Mouse (Mus musculus): ENCODE data around the gene Ptpa. TPM values are rescaled to one million over a fixed set of nuclear protein-coding genes. Genes with fewer than 3 reads are reported as not detected.

Ptpa gene
- polyA plus RNA-seq, 1 experiment from 2014 or later: 145 TPM

DNA sequence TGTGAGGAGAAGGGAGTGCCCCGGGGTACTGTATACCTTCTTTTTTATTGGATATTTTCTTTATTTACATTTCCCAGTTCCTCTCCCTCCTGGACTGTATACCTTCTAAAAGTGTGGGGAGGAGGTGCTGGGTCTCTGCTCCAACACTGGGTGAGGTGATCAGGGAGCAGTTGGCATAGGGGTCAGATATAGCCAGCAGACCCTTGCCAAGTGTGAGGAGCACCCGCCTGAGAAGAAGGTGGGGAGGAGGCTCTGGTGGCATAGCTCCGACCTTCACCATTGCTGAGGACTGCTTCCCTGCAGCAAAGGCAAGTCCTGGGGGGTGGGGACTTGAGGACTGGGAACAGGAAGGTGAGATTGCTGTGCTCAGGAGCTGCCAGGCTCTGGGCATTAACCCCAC is 35.7 kb downstream of the Ptpa start:
- ATAC-seq (ENCODE audit: insufficient number of reproducible peaks, insufficient read depth, low FRiP score, low TSS enrichment): no peak
- H3K27me3 ChIP-seq: no peaks in the 10 kb centered on the region
- peaks cover 8% of the 10 kb centered on the region for H3K9me3 ChIP-seq
- H3K4me3 ChIP-seq: no peak overlapping the region
- H3K36me3 ChIP-seq: peaks cover 36% of the 10 kb centered on the region
- no peak overlapping the region for H3K9ac ChIP-seq
- no peak overlapping the region for H3K4me2 ChIP-seq (replicated peaks)
- H3K4me1 ChIP-seq: 0 out of 2 replicates have a peak, but pooled peaks cover 1% of the 10 kb centered on the region
- 0 out of 2 replicates have a peak overlapping the region, but pooled peaks have one; percentile 30 for H3K27ac ChIP-seq
- WGBS: 81% methylated on average over 3 of the region's 3 CpGs

DNA sequence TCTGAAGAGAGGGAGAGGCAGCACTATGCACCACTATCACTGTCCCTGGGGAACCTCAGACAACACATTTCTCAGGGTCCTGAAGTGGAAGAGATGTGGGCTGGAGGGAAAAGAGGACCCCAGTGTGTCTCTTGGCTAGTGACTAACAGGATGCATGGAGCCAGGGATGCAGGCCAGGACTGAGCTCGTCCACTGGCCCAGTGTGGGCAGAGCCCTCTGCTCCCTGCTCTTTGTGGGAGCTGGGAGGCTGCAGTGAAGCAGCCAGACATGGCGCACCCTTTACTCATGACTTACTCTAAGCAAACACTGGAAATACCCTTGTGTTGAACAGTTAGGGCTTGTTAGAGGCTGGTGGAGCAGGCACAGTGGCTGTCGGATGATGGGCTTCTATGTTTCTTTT is 37.7 kb downstream of the Ptpa start:
- Histone ChIP-seq H3K4me1 (0 out of 2 replicates have a peak, but pooled peaks cover 3% of the 10 kb centered on the region), H3K9me3 (peaks cover 8% of the 10 kb centered on the region), H3K4me3 (no peak overlapping the region), H3K4me2 (replicated peaks) (no peak overlapping the region), H3K36me3 (peaks cover 18% of the 10 kb centered on the region), H3K27me3 (no peaks in the 10 kb centered on the region), H3K9ac (no peak overlapping the region), H3K27ac (no peak overlapping the region)
- ATAC-seq (ENCODE audit: insufficient number of reproducible peaks, insufficient read depth, low FRiP score, low TSS enrichment): no peak
- WGBS: 88% methylated on average over 3 of the region's 3 CpGs

DNA sequence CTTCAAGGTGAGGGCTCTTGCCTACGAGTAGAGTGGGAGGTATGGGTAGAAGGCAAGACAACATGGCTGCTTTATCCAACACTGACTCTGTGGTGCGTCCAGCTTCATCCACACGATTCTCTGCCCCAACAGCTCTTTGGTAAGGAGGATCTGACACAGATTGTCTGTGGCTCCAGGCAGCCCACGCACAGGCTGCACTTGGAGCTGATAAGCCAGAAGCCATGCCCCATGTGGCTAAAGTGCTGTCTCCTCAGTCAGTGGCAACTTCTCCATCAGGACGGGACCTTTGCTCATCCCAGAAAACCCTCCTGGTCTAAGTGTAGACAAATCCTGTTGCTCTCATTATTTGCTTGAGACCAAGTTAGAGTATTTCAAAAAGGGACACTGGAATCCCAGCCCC is 38.7 kb downstream of the Ptpa start:
- 0 out of 2 replicates have a peak, but pooled peaks cover 3% of the 10 kb centered on the region for H3K4me1 ChIP-seq
- 81% methylated on average over 5 of the region's 5 CpGs for WGBS
- H3K9ac ChIP-seq: no peak overlapping the region
- H3K36me3 ChIP-seq: peaks cover 16% of the 10 kb centered on the region
- no peak overlapping the region for H3K27ac ChIP-seq
- no peak for ATAC-seq (ENCODE audit: insufficient number of reproducible peaks, insufficient read depth, low FRiP score, low TSS enrichment)
- no peak overlapping the region for H3K4me3 ChIP-seq
- H3K4me2 ChIP-seq (replicated peaks): no peak overlapping the region
- peaks cover 8% of the 10 kb centered on the region for H3K9me3 ChIP-seq
- H3K27me3 ChIP-seq: no peaks in the 10 kb centered on the region

DNA sequence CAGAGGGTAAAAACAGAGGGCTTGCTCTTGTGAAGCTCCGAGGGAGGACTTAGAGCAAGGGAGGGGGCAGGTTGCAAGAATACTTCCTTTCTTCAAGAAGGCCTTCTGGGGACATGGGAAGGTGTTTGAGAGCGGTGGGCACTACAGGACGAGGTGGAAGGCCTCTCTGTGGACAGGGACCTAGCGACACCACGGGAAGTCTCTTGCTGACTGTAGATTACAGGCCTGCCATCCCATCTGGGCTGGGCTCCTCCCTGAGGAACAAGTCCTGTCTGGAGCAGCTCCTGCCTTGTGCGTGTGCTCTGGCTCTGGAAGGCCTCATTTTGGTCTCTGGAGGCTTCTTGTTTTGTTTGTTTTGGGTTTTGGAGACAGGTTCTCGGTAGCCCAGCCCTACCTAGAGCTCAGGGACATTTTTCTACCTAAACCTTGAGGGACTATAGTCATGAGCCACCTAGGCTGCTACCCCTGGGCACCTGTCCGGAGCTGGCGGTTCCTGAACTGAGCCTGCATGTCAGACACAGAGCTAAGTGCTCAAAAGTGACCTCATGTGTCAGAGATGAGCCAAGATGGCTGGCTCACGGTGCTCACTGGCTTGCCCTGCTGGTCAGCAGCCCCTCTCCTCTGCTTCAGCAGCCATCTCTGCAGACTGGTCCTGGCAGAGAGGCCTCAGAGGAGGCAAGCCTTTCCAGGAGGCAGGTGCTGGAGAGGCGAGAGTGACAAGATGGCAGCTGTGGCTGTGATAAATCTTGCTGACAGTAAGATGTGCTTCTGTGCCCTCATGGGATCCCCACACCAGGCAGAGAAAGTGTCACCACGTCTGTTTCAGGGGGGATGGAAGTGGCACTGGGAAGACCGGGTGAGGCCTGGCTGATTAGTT is 40.5 kb downstream of the Ptpa start:
- 72% methylated on average over 13 of the region's 13 CpGs for WGBS

DNA sequence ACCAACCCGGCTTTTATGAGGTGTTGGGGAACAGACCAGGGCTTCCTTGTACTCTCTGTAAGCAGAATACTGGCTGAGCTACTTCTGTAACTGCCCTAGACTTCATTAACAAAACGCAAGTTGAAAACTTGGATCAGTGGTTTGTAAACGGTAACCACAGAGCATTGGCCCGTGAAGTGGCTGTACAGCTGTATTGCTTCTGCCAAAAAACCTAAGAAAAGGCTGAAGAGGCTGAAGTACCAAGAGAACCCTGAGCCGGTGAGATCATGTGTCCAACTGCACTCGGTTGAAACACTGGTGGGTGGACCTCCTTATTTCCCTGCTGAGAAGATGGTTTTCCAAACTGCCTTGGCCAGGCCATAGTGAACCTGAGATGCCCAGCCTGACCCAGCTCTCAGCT is 42.5 kb downstream of the Ptpa start:
- 84% methylated on average over 6 of the region's 6 CpGs for WGBS
- H3K9me3 ChIP-seq: no peaks in the 10 kb centered on the region
- no peak overlapping the region for H3K4me3 ChIP-seq
- no peak overlapping the region for H3K27ac ChIP-seq
- no peaks in the 10 kb centered on the region for H3K27me3 ChIP-seq
- H3K9ac ChIP-seq: no peak overlapping the region
- no peak for ATAC-seq (ENCODE audit: insufficient number of reproducible peaks, insufficient read depth, low FRiP score, low TSS enrichment)
- H3K4me1 ChIP-seq: peaks cover 9% of the 10 kb centered on the region
- H3K36me3 ChIP-seq: peaks cover 4% of the 10 kb centered on the region; the same call in 1 of the 2 replicates
- no peak overlapping the region for H3K4me2 ChIP-seq (replicated peaks)

More for the DNA sequence above, 40.5 kb downstream of the Ptpa start:
- Histone ChIP-seq H3K27me3 (no peaks in the 10 kb centered on the region), H3K27ac (no peak overlapping the region), H3K4me1 (0 out of 2 replicates have a peak, but pooled peaks cover 3% of the 10 kb centered on the region), H3K4me2 (replicated peaks) (no peak overlapping the region), H3K9me3 (no peaks in the 10 kb centered on the region), H3K9ac (no peak overlapping the region), H3K4me3 (no peak overlapping the region), H3K36me3 (peaks cover 4% of the 10 kb centered on the region; the same call in 1 of the 2 replicates)
- ATAC-seq (ENCODE audit: insufficient number of reproducible peaks, insufficient read depth, low FRiP score, low TSS enrichment): no peak

DNA sequence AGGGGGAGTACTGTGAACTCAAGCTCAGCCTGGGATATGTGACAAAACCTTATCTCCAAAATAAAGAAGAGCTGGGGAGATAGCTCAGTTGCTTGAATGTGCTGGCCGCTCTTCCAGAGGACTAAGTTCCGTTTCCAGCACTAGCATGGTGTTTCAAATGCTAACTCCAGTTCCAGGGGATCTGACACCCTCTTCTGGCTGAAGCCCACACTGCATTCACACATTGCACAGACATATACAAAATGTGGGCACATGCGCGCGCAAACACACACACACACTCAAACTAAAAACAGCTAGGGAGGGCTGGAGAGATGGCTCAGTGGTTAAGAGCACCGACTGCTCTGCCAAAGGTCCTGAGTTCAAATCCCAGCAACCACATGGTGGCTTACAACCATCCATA is 43.4 kb downstream of the Ptpa start:
- ATAC-seq (ENCODE audit: insufficient number of reproducible peaks, insufficient read depth, low FRiP score, low TSS enrichment): no peak
- WGBS: 89% methylated on average over 6 of the region's 6 CpGs
- H3K27me3 ChIP-seq: no peaks in the 10 kb centered on the region
- peaks cover 4% of the 10 kb centered on the region; the same call in 1 of the 2 replicates for H3K36me3 ChIP-seq
- H3K9ac ChIP-seq: no peak overlapping the region
- H3K9me3 ChIP-seq: no peaks in the 10 kb centered on the region
- H3K27ac ChIP-seq: no peak overlapping the region
- no peak overlapping the region for H3K4me2 ChIP-seq (replicated peaks)
- H3K4me1 ChIP-seq: peaks cover 18% of the 10 kb centered on the region
- no peak overlapping the region for H3K4me3 ChIP-seq

DNA sequence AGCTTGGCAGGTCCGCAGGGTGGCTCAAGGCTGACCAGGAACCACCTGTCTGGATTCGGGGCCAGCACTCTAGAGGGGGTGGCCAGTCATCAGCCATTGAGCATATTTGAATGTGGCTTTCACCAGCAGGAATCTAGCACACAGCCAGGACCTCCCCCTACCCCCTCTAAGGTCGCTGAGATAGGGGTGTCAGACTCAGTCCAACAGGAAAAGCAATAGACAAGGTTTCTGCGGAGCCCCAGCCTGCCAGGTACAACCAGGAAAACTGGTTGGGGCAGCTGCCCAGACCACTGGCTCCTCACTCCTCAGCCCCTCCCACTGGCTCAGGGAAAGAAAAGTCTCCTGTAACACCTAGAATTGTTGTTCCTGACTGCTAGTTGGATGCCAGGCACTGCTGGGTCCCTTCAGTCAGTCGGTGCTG is 47.5 kb downstream of the Ptpa start:
- Histone ChIP-seq H3K4me2 (replicated peaks) (peak overlapping the region; percentile 46), H3K4me3 (no peak overlapping the region; the same call in 1 of the 2 replicates), H3K4me1 (peaks cover 29% of the 10 kb centered on the region), H3K27me3 (no peaks in the 10 kb centered on the region), H3K9ac (no peak overlapping the region; the same call in 1 of the 2 replicates), H3K9me3 (no peaks in the 10 kb centered on the region), H3K36me3 (peaks cover 4% of the 10 kb centered on the region; the same call in 1 of the 2 replicates), H3K27ac (peak overlapping the region; percentile 68)
- WGBS: 21% methylated on average over 5 of the region's 5 CpGs
- ATAC-seq (ENCODE audit: insufficient number of reproducible peaks, insufficient read depth, low FRiP score, low TSS enrichment): 0 out of 2 replicates have a peak, but pooled peaks have one; percentile 30

DNA sequence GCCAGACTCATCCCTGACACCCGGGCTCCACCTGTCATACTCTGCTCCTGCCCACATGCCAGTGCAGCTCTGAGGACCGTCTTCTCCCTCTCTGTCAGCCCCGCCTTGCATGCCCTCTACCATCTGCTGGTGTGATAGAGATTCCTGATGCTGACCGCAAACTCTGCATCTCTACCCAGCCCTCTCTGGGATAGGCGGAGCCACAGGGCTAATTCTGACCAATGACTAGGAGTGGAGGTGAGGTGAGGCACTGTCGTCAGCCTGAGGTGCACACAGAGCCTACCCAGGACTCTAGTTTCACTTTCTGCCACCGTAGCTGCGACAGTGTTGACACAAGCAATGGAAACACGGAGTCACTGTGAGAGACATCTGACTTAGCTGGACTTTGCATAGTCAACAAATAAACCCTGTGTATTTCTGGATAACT is 48.1 kb downstream of the Ptpa start:
- peak overlapping the region; percentile 46 for H3K4me2 ChIP-seq (replicated peaks)
- H3K36me3 ChIP-seq: peaks cover 4% of the 10 kb centered on the region; the same call in 1 of the 2 replicates
- H3K27ac ChIP-seq: peak overlapping the region; percentile 68
- peak overlapping the region; percentile 19 for H3K4me3 ChIP-seq
- WGBS: 5% methylated on average over 9 of the region's 9 CpGs
- peaks cover 30% of the 10 kb centered on the region for H3K4me1 ChIP-seq
- ATAC-seq (ENCODE audit: insufficient number of reproducible peaks, insufficient read depth, low FRiP score, low TSS enrichment): peak; percentile 61
- no peaks in the 10 kb centered on the region for H3K27me3 ChIP-seq
- H3K9me3 ChIP-seq: no peaks in the 10 kb centered on the region
- no peak overlapping the region for H3K9ac ChIP-seq

DNA sequence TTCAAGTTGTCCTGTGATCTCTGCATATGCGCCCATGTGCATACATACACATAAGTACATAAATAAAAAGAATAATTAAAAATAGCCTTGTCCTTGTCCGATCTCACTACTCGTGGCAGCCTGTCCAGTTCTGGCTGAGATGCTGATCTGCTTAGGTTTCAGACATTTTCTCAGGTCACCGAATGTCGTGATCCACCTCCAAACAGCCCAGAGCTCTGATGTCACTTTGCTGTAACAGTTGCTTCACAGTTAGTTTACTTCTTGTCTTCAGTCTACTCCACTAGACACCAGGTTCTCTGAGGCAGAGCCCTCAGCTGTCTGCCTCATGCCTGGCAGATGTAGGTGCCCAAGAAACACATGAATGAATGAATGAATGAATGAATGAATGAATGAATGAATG is 48.6 kb downstream of the Ptpa start:
- no peak for ATAC-seq (ENCODE audit: insufficient number of reproducible peaks, insufficient read depth, low FRiP score, low TSS enrichment)
- Histone ChIP-seq H3K9me3 (no peaks in the 10 kb centered on the region), H3K36me3 (no peaks in the 10 kb centered on the region), H3K27ac (peak overlapping the region; percentile 68), H3K27me3 (no peaks in the 10 kb centered on the region), H3K9ac (no peak overlapping the region), H3K4me1 (peaks cover 35% of the 10 kb centered on the region), H3K4me3 (no peak overlapping the region), H3K4me2 (replicated peaks) (peak overlapping the region; percentile 46)
- WGBS: 69% methylated on average over 5 of the region's 5 CpGs

DNA sequence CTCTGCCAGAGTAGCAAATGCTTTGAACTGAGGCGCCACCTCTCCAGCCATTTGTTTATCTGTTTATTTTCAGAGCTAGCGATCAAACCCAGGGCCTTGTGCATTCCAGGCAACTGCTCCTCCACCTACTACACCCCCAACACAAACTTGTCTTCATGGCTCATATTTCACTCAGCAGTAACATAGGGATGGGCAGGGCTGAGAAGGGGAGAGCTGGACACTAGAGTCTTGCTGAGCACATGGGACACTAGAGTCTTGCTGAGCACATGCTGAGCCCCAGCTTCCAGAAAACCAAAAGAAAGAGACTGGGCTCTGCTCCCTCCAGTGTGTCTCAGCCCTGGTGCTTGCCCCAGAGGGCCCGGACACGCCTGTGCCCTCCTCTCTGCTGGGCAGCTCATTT is 50.9 kb downstream of the Ptpa start:
- H3K9ac ChIP-seq: no peak overlapping the region
- H3K4me3 ChIP-seq: no peak overlapping the region
- no peak for ATAC-seq (ENCODE audit: insufficient number of reproducible peaks, insufficient read depth, low FRiP score, low TSS enrichment)
- no peak overlapping the region for H3K4me2 ChIP-seq (replicated peaks)
- H3K9me3 ChIP-seq: no peaks in the 10 kb centered on the region
- peak overlapping the region; percentile 60 for H3K27ac ChIP-seq
- H3K4me1 ChIP-seq: peaks cover 46% of the 10 kb centered on the region
- H3K36me3 ChIP-seq: no peaks in the 10 kb centered on the region
- no peaks in the 10 kb centered on the region for H3K27me3 ChIP-seq
- WGBS: 60% methylated on average over 4 of the region's 4 CpGs

DNA sequence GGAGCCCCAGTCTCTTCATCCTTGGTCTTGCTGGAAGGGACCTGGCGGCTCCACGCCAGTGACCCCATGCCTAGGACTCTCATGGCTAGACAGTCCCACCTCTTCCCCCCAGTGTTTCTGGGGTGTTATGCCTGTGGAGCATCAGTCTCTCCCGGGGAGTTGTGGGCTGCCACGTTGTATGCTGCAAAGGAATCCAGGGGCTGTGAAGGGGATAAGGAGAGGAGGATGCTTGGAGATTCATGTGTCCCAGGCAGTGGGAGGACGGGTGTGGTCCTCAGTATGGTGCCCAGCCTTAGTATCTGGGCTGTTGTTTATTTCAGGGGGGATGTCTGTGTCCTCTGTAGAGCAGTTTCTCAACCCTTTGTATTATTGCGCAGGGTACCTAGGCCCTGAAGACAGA is 53.2 kb downstream of the Ptpa start:
- no peaks in the 10 kb centered on the region for H3K9me3 ChIP-seq
- H3K36me3 ChIP-seq: no peaks in the 10 kb centered on the region
- no peaks in the 10 kb centered on the region for H3K27me3 ChIP-seq
- H3K9ac ChIP-seq: peak overlapping the region; percentile 73
- WGBS: 52% methylated on average over 6 of the region's 6 CpGs
- no peak for ATAC-seq (ENCODE audit: insufficient number of reproducible peaks, insufficient read depth, low FRiP score, low TSS enrichment)
- peak overlapping the region; percentile 98 for H3K4me2 ChIP-seq (replicated peaks)
- no peak overlapping the region; the same call in 1 of the 2 replicates for H3K27ac ChIP-seq
- peak overlapping the region; percentile 48; the same call in 1 of the 2 replicates for H3K4me3 ChIP-seq
- H3K4me1 ChIP-seq: peaks cover 33% of the 10 kb centered on the region

DNA sequence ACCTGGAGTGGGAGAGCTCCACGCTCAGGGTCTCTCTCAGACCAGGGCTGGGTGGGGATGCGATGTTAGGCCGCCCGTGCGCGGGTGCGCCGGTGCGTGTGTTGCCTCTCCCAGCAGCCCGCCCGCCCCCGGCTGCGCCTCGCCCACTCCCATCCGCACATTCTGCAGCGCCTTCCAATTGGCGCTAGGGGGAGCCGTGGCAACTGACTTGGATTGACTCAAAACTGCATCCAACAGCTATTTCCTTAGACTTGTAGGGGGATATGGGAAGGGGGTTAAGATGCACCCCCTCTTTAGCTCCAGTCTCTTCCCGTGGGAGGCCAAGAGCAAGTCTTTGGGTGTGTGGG is 53.9 kb downstream of the Ptpa start:
- no peaks in the 10 kb centered on the region for H3K9me3 ChIP-seq
- under 1% methylated on average over 19 of the region's 19 CpGs for WGBS
- H3K27ac ChIP-seq: peak overlapping the region; percentile 98
- peak overlapping the region; percentile 73 for H3K9ac ChIP-seq
- no peak for ATAC-seq (ENCODE audit: insufficient number of reproducible peaks, insufficient read depth, low FRiP score, low TSS enrichment)
- peak overlapping the region; percentile 48 for H3K4me3 ChIP-seq
- no peaks in the 10 kb centered on the region for H3K27me3 ChIP-seq
- H3K4me2 ChIP-seq (replicated peaks): peak overlapping the region; percentile 98
- H3K4me1 ChIP-seq: peaks cover 35% of the 10 kb centered on the region
- H3K36me3 ChIP-seq: no peaks in the 10 kb centered on the region
